Mouse (Mus musculus): ENCODE measurements around the gene Sptbn2. TPM values are rescaled to one million over a fixed set of nuclear protein-coding genes. Genes with fewer than 3 reads are reported as not detected.

The Sptbn2 gene
- polyA plus RNA-seq (2014; fragmentation: Illumina TruSeq; extraction: RNeasy Lipid Tissue Mini Kit (QIAGEN cat#74804); ENCODE audit: low read depth, low replicate concordance), result 5.0 TPM

DNA sequence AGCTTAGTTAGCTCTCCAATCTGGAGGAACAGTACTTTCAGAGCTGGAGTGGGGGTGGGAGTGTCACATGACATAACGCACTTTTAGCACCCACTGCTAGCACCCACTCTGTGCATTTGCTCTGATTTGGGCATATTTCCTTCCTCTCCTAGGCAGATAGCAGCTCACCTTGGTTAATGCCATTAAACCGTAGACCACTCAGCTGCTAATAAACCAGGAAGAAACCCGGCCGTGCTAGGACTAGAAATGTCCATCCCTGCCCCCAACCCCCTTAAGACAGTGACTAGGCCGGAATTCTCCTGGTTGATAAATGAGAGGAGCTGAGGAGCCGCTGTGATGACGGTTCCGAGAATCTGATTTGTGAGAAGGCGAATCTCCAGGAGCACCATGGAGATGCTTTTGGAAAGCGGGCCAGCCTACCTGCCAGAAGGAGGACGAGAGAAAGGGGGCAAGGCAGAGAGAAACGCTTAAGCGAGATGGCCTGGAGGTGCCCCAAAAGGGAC, at the start of gene Sptbn2:
Sptbn2 (plus strand) TSS at position 70 of the 503 bp plus-strand sequence.

DNA sequence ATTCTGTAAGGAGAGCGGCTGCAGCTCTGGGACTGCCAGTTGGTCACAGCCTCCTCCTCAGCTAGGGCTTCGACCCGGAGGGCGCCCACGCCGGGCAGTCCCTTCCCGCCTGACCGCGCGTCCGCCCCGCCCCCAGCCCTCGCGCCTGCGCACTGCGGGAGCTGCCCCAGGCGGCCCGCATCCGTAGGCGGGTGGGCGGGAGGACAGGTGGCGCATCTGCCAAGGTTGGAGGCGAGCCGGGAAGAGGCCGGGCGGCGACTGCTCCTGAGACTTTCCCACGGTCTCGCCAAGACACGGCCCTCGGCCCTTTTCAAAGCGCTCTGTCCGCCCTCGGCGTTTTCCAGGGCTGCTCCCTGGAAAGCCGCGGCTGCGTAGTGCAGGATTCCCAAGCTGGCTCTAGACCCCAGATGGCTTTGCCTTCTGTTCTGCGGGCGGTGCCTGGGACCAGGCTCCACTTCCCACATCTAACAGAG, 12.7 kb upstream of the Sptbn2 start, which contains the start of gene Gm960:
Gm960 (minus strand) TSS at position 464 of the 473 bp plus-strand sequence.

GRCm38 (mm10) chr19:4756193-4756911, 45.4 kb downstream of the Sptbn2 start, which contains the start of gene Rbm4b:
Gene Rbm4b, plus strand, starts transcription at chr19:4756497.

GRCm38 (mm10) chr19:4793831-4794422, 83.0 kb downstream of the Sptbn2 start, which contains the start of gene Rbm4:
Gene Rbm4, minus strand, starts transcription at chr19:4793901.

Other genes with a start within 250 kb of the Sptbn2 start
- 33.1 TPM for gene Syt12, start 233.7 kb upstream of the Sptbn2 start, polyA plus RNA-seq (2014; fragmentation: Illumina TruSeq; extraction: RNeasy Lipid Tissue Mini Kit (QIAGEN cat#74804); ENCODE audit: low read depth, low replicate concordance)
- 6.0 TPM for gene 2010003K11Rik, start 212.6 kb upstream of the Sptbn2 start, polyA plus RNA-seq (2014; fragmentation: Illumina TruSeq; extraction: RNeasy Lipid Tissue Mini Kit (QIAGEN cat#74804); ENCODE audit: low read depth, low replicate concordance)
- 234 TPM for gene Pcx, start 200.7 kb upstream of the Sptbn2 start, polyA plus RNA-seq (2014; fragmentation: Illumina TruSeq; extraction: RNeasy Lipid Tissue Mini Kit (QIAGEN cat#74804); ENCODE audit: low read depth, low replicate concordance)
- 6.9 TPM for gene Lrfn4, start 95.5 kb upstream of the Sptbn2 start, polyA plus RNA-seq (2014; fragmentation: Illumina TruSeq; extraction: RNeasy Lipid Tissue Mini Kit (QIAGEN cat#74804); ENCODE audit: low read depth, low replicate concordance)
- 27.8 TPM for gene Rce1, start 85.5 kb upstream of the Sptbn2 start, polyA plus RNA-seq (2014; fragmentation: Illumina TruSeq; extraction: RNeasy Lipid Tissue Mini Kit (QIAGEN cat#74804); ENCODE audit: low read depth, low replicate concordance)
- 1.4 TPM for gene Gm960, start 12.5 kb upstream of the Sptbn2 start, polyA plus RNA-seq (2014; fragmentation: Illumina TruSeq; extraction: RNeasy Lipid Tissue Mini Kit (QIAGEN cat#74804); ENCODE audit: low read depth, low replicate concordance)
- 17.2 TPM for gene Rbm4b, start 45.3 kb downstream of the Sptbn2 start, polyA plus RNA-seq (2014; fragmentation: Illumina TruSeq; extraction: RNeasy Lipid Tissue Mini Kit (QIAGEN cat#74804); ENCODE audit: low read depth, low replicate concordance)
- 20.7 TPM for gene Rbm4, start 82.7 kb downstream of the Sptbn2 start, polyA plus RNA-seq (2014; fragmentation: Illumina TruSeq; extraction: RNeasy Lipid Tissue Mini Kit (QIAGEN cat#74804); ENCODE audit: low read depth, low replicate concordance)
- gene Gm21992, start 100.4 kb downstream of the Sptbn2 start, polyA plus RNA-seq (2014; fragmentation: Illumina TruSeq; extraction: RNeasy Lipid Tissue Mini Kit (QIAGEN cat#74804); ENCODE audit: low read depth, low replicate concordance), result 7.9 TPM
- 16.7 TPM for gene Rbm14, start 100.5 kb downstream of the Sptbn2 start, polyA plus RNA-seq (2014; fragmentation: Illumina TruSeq; extraction: RNeasy Lipid Tissue Mini Kit (QIAGEN cat#74804); ENCODE audit: low read depth, low replicate concordance)
- 62.9 TPM for gene Ccs, start 128.2 kb downstream of the Sptbn2 start, polyA plus RNA-seq (2014; fragmentation: Illumina TruSeq; extraction: RNeasy Lipid Tissue Mini Kit (QIAGEN cat#74804); ENCODE audit: low read depth, low replicate concordance)
- 1.0 TPM for gene Ccdc87, start 128.2 kb downstream of the Sptbn2 start, polyA plus RNA-seq (2014; fragmentation: Illumina TruSeq; extraction: RNeasy Lipid Tissue Mini Kit (QIAGEN cat#74804); ENCODE audit: low read depth, low replicate concordance)
- 65.6 TPM for gene Ctsf, start 144.0 kb downstream of the Sptbn2 start, polyA plus RNA-seq (2014; fragmentation: Illumina TruSeq; extraction: RNeasy Lipid Tissue Mini Kit (QIAGEN cat#74804); ENCODE audit: low read depth, low replicate concordance)
- gene Actn3, start 166.7 kb downstream of the Sptbn2 start, polyA plus RNA-seq (2014; fragmentation: Illumina TruSeq; extraction: RNeasy Lipid Tissue Mini Kit (QIAGEN cat#74804); ENCODE audit: low read depth, low replicate concordance), result 3.4 TPM
- gene Zdhhc24, start 167.5 kb downstream of the Sptbn2 start, polyA plus RNA-seq (2014; fragmentation: Illumina TruSeq; extraction: RNeasy Lipid Tissue Mini Kit (QIAGEN cat#74804); ENCODE audit: low read depth, low replicate concordance), result 18.4 TPM
- gene Bbs1, start 195.5 kb downstream of the Sptbn2 start, polyA plus RNA-seq (2014; fragmentation: Illumina TruSeq; extraction: RNeasy Lipid Tissue Mini Kit (QIAGEN cat#74804); ENCODE audit: low read depth, low replicate concordance), result 5.7 TPM
- gene Dpp3, start 217.1 kb downstream of the Sptbn2 start, polyA plus RNA-seq (2014; fragmentation: Illumina TruSeq; extraction: RNeasy Lipid Tissue Mini Kit (QIAGEN cat#74804); ENCODE audit: low read depth, low replicate concordance), result 43.1 TPM
- 3.9 TPM for gene Peli3, start 232.0 kb downstream of the Sptbn2 start, polyA plus RNA-seq (2014; fragmentation: Illumina TruSeq; extraction: RNeasy Lipid Tissue Mini Kit (QIAGEN cat#74804); ENCODE audit: low read depth, low replicate concordance)